Mouse (Mus musculus): ENCODE measurements around the gene Bend6. TPM values are rescaled to one million over a fixed set of nuclear protein-coding genes. Genes with fewer than 3 reads are reported as not detected.

Gene Bend6
- polyA plus RNA-seq, 1 experiment from 2014 or later, result 3.5 TPM

DNA sequence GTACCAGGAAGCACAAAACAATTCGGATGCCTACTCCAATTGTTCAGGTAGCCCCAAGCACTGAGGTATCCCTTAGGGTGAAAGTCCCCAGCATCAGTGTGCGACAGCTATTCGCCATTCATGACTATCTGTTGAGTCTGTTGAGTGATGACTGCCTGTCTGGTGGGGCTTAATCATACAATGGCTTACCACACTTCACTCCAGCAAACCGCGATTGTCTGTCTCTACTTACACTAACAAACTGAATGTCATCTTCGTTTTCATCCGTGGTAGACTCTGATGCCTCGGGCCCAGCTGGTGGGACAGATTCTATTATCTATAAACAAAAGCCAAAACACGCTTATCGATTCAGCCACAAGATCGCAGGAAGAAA is 94.1 kb downstream of the Bend6 start:
- no peak for ATAC-seq
- H3K27me3 ChIP-seq, result no peaks in the 10 kb centered on the region
- DNase-seq (ENCODE audit: low read depth, low spot score), result no peak
- TF ChIP-seq CTCF (IDR thresholded peaks at IDR 0.05), result no peak
- ChIA-PET CTCF (interaction anchor here (1.6 kb wide), 1 partner anchor 31 kb away, joined by 4 read pairs; no protein-coding TSS in a partner anchor), POLR2A (interaction anchor here (0.7 to 1.4 kb wide), 2 partner anchors 15 to 30 kb away, joined by 4 read pairs; no protein-coding TSS in a partner anchor)
- in situ Hi-C loops (cut with MboI; ENCODE audit: low pct_unique_long_range_greater_than_20kb), result no loop called here

GRCm38 (mm10) chr1:33803323-33803722 is 104.3 kb downstream of the Bend6 start:
- no peak for DNase-seq (ENCODE audit: low read depth, low spot score)
- ATAC-seq, result no peak

More at GRCm38 (mm10) chr1:33803323-33803722, 104.3 kb downstream of the Bend6 start:
- in situ Hi-C loops (cut with MboI; ENCODE audit: low pct_unique_long_range_greater_than_20kb), result no loop called here
- ChIA-PET CTCF (interaction anchor here (1.2 kb wide), 1 partner anchor 139 kb away, joined by 3 read pairs; no protein-coding TSS in a partner anchor), POLR2A (no interaction called here)
- no peaks in the 10 kb centered on the region for H3K27me3 ChIP-seq
- TF ChIP-seq CTCF (IDR thresholded peaks at IDR 0.05), result no peak

Other genes with a start within 250 kb of the Bend6 start
- gene Prim2, start 238.0 kb downstream of the Bend6 start, polyA plus RNA-seq (2021), result 16.8 TPM
- 23.3 TPM for gene Rab23, start 187.9 kb downstream of the Bend6 start, polyA plus RNA-seq (2021)
- 194 TPM for gene Bag2, start 150.0 kb downstream of the Bend6 start, polyA plus RNA-seq (2021)
- gene Zfp451, start 93.2 kb downstream of the Bend6 start, polyA plus RNA-seq (2021), result 25.5 TPM
- 176 TPM for gene Dst, start 409 bp upstream of the Bend6 start, polyA plus RNA-seq (2021)